ENCODE assay signal across 23 mouse cellular contexts in genomic region chr6:21005077-21005476, GRCm38 (mm10).
DNase-seq lines count a peak whose midpoint lies in the region; ATAC-seq and TF ChIP-seq lines count a peak whose summit lies in the region.
"Had no signal": no experiment of that assay in that cellular context is flagged by ENCODE, and none has a peak within 500 bp of the region (broad histone marks: within the 10 kb centered on the region; RNA-seq: fewer than 3 reads in every experiment).

No protein-coding gene starts in this region.

- no peak overlapping the region for H3K4me2 ChIP-seq in kidney, postnatal 0 days (ENCODE audit: low read length)
- H3K4me2 ChIP-seq in lung, embryonic 14.5 days, result no peak overlapping the region
- H3K4me2 ChIP-seq: embryonic facial prominence, embryonic 12.5 days; forebrain, embryonic 13.5 days; forebrain, embryonic 15.5 days had no signal

- DNase-seq in kidney, postnatal 0 days (ENCODE audit: low spot score), result peak; percentile 3
- no peak for DNase-seq in kidney, adult 9 months
- peak; percentile 12 for DNase-seq in lung, embryonic 14.5 days
- no peak for DNase-seq in lung, postnatal 14 days
- DNase-seq in ZHBTc4 (ENCODE audit: low read depth, low spot score), result peak; percentile 1
- DNase-seq in adipocyte (ENCODE audit: low spot score), result no peak
- DNase-seq: adrenal gland, adult 8-10 months; adrenal gland, postnatal 14 days; adrenal gland, postnatal 36 days; B cell, adult 2 months; cerebellum, adult 11-12 months; cerebellum, adult 2 months; cerebellum, adult 9-10 months; cerebellum, postnatal 10 days; cerebellum, postnatal 25 days; forebrain, postnatal 0 days had no signal

- H3K36me3 ChIP-seq in kidney, postnatal 0 days (ENCODE audit: insufficient read depth, low read length), result no peaks in the 10 kb centered on the region
- no peaks in the 10 kb centered on the region for H3K36me3 ChIP-seq in lung, embryonic 14.5 days (ENCODE audit: insufficient read depth)
- H3K36me3 ChIP-seq: embryonic facial prominence, embryonic 10.5 days; embryonic facial prominence, embryonic 12.5 days; forebrain, embryonic 15.5 days had no signal

- TF ChIP-seq CTCF in kidney, postnatal 0 days (IDR thresholded peaks at IDR 0.05; ENCODE audit: low read depth), result no peak
- no peak for TF ChIP-seq CTCF in lung, embryonic 14.5 days (IDR thresholded peaks at IDR 0.05; ENCODE audit: low read depth)

- WGBS in kidney, postnatal 0 days, result 67% methylated on average over 2 of the region's 2 CpGs
- 66% methylated on average over 2 of the region's 2 CpGs for WGBS in lung, embryonic 14.5 days

- no peak overlapping the region for H3K4me3 ChIP-seq in kidney, postnatal 0 days (replicated peaks; ENCODE audit: low read depth, low read length)
- no peak overlapping the region for H3K4me3 ChIP-seq in lung, embryonic 14.5 days (ENCODE audit: low read depth, low read length)
- H3K4me3 ChIP-seq: embryonic facial prominence, embryonic 10.5 days; embryonic facial prominence, embryonic 12.5 days; forebrain, embryonic 13.5 days; forebrain, embryonic 15.5 days had no signal

- H3K9ac ChIP-seq in kidney, postnatal 0 days (ENCODE audit: low read depth, low read length), result no peak overlapping the region
- no peak overlapping the region for H3K9ac ChIP-seq in lung, embryonic 14.5 days
- H3K9ac ChIP-seq: embryonic facial prominence, embryonic 12.5 days; forebrain, embryonic 13.5 days; forebrain, embryonic 15.5 days; forebrain, postnatal 0 days had no signal

- H3K27me3 ChIP-seq in kidney, postnatal 0 days (ENCODE audit: insufficient read depth, low read length), result no peaks in the 10 kb centered on the region
- no peaks in the 10 kb centered on the region for H3K27me3 ChIP-seq in lung, embryonic 14.5 days (ENCODE audit: insufficient read depth, low read length)
- H3K27me3 ChIP-seq: CH12.LX; embryonic facial prominence, embryonic 12.5 days; forebrain, embryonic 13.5 days; forebrain, embryonic 15.5 days; Patski had no signal

- H3K27ac ChIP-seq in kidney, postnatal 0 days, result no peak overlapping the region
- no peak overlapping the region for H3K27ac ChIP-seq in lung, embryonic 14.5 days (ENCODE audit: low read depth)
- H3K27ac ChIP-seq: embryonic facial prominence, embryonic 10.5 days; embryonic facial prominence, embryonic 12.5 days; forebrain, embryonic 13.5 days; forebrain, embryonic 15.5 days had no signal

- no peaks in the 10 kb centered on the region for H3K9me3 ChIP-seq in kidney, postnatal 0 days (replicated peaks; ENCODE audit: low read length)
- no peaks in the 10 kb centered on the region for H3K9me3 ChIP-seq in lung, embryonic 14.5 days (ENCODE audit: low read depth, low read length)
- H3K9me3 ChIP-seq: embryonic facial prominence, embryonic 10.5 days; embryonic facial prominence, embryonic 12.5 days; forebrain, embryonic 13.5 days; forebrain, embryonic 15.5 days had no signal

- no peak for ATAC-seq in kidney, postnatal 0 days (replicated peaks; ENCODE audit: low FRiP score, low read depth)
- ATAC-seq in lung, embryonic 14.5 days (ENCODE audit: insufficient read depth), result no peak
- ATAC-seq: CD4-positive, CD25-positive, alpha-beta regulatory T cell, adult 4 months; forebrain, embryonic 13.5 days; forebrain, embryonic 15.5 days; forebrain, postnatal 0 days; Patski had no signal

- no peaks in the 10 kb centered on the region for H3K4me1 ChIP-seq in kidney, postnatal 0 days (replicated peaks; ENCODE audit: insufficient read depth, low read length)
- H3K4me1 ChIP-seq in lung, embryonic 14.5 days (ENCODE audit: insufficient read depth), result no peaks in the 10 kb centered on the region
- H3K4me1 ChIP-seq: embryonic facial prominence, embryonic 10.5 days; embryonic facial prominence, embryonic 12.5 days; forebrain, embryonic 13.5 days; forebrain, embryonic 15.5 days had no signal

Comparison
In these comparisons a context has a peak if more than half of its experiments do, and no peak if none do; other contexts are left out.
1. DNase-seq: peak in kidney, postnatal 0 days (single experiment), lung, embryonic 14.5 days (single experiment) and ZHBTc4 (single experiment); none in kidney, adult 9 months (single experiment), lung, postnatal 14 days (single experiment) and adipocyte (single experiment).